Mouse (Mus musculus) hindbrain, embryonic 12.5 days (tissue): Measurements from ENCODE around the gene Ccdc172. TPM values are rescaled to one million over a fixed set of nuclear protein-coding genes. Genes with fewer than 3 reads are reported as not detected.

ENCODE experiments used
- ATAC-seq: fragments of 200-750 bp; cut with Nextera tagmentation; 2 replicates; pipeline ENCODE4 v1.8.0; 2017; ENCODE audit warnings: moderate TSS enrichment; ENCODE audit not compliant: low FRiP score
- H3K27ac ChIP-seq: fragments of 300-500 bp; sonication (generic); 2 replicates; pipeline ENCODE4 v1.5.1; 2016; ENCODE audit warnings: mild to moderate bottlenecking
- H3K27me3 ChIP-seq: fragments of 300-500 bp; sonication (generic); 2 replicates; pipeline ENCODE4 v1.6.1; 2016; ENCODE audit warnings: mild to moderate bottlenecking
- H3K36me3 ChIP-seq: fragments of 300-500 bp; sonication (generic); 2 replicates; pipeline ENCODE4 v1.6.1; 2016; ENCODE audit warnings: mild to moderate bottlenecking
- H3K4me1 ChIP-seq: fragments of 300-500 bp; sonication (generic); 2 replicates; pipeline ENCODE4 v1.6.1; 2016
- H3K4me2 ChIP-seq: fragments of 300-500 bp; sonication (generic); replicated peaks from 2 replicates; pipeline ENCODE4 v1.6.1; 2016; ENCODE audit warnings: mild to moderate bottlenecking
- H3K4me3 ChIP-seq: fragments of 300-500 bp; sonication (generic); 2 replicates; pipeline ENCODE4 v1.5.1; 2016; ENCODE audit warnings: mild to moderate bottlenecking
- H3K9ac ChIP-seq: fragments of 300-500 bp; sonication (generic); 2 replicates; pipeline ENCODE4 v1.6.1; 2016; ENCODE audit warnings: mild to moderate bottlenecking, moderate library complexity
- H3K9me3 ChIP-seq: fragments of 300-500 bp; sonication (generic); replicated peaks from 2 replicates; pipeline ENCODE4 v1.6.1; 2016; ENCODE audit warnings: mild to moderate bottlenecking
- WGBS: fragments of 180-500 bp; shearing (Covaris S2); methylation state at CpG from one replicate; pipeline ENCODE4 v1.1.7; 2016; 5-methylcytosine and 5-hydroxymethylcytosine counted together
- polyA plus RNA-seq: library from polyadenylated mRNA; unstranded; fragments of >200 nt; fragmentation: Nextera tagmentation; extraction: Ambion mirVana; gene quantifications from 2 replicates; pipeline ENCODE4 v1.2.1, GENCODE M21; 2016

Gene Ccdc172
- polyA plus RNA-seq, 1 experiment from 2014 or later, result not detected

DNA sequence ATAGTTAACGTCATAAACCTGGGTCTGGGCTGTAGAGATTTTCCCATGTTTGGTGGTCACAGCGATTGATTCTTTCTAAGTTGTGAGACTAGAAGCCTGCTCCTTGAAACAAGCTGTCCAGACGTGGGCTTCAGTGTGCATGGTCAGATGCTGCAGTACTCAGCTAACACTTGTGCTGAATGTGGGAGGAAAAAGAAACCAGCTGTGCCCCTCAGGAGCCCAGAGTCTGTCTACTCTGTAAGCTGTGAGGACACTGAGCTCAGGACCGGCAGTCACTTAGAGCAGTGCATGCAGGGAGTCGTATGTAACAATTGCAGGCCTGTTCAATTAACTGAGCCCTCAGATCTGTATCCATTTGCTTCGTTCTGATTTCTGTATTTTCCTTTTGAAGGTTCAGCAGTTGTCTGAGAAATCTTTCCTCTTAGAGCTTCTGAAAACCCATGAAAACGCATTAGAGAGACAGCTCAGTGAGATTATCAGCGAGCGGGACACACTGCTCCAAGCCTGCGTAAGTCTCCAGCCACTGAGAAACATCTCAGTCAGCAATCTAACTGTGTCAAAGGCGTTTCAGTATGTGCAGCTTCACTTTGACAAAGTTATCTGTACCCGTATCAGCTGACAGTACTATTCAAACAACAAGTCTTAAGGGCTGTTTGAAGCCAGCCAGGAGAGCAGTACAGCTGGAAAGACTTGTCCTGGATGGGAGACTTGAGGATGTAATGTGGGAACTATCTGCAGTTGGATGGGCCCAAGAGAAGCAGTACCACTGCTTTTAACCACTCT is 13.9 kb downstream of the Ccdc172 start:
- H3K9me3 ChIP-seq, result no peaks in the 10 kb centered on the region
- no peak overlapping the region for H3K4me3 ChIP-seq
- no peak overlapping the region for H3K9ac ChIP-seq
- H3K4me2 ChIP-seq, result no peak overlapping the region
- no peak for ATAC-seq
- no peak overlapping the region; the same call in 1 of the 2 replicates for H3K27ac ChIP-seq
- H3K4me1 ChIP-seq, result 0 out of 2 replicates have a peak, but pooled peaks cover 5% of the 10 kb centered on the region
- no peaks in the 10 kb centered on the region for H3K36me3 ChIP-seq
- H3K27me3 ChIP-seq, result no peaks in the 10 kb centered on the region; the same call in 1 of the 2 replicates
- 67% methylated on average over 12 of the region's 12 CpGs for WGBS

DNA sequence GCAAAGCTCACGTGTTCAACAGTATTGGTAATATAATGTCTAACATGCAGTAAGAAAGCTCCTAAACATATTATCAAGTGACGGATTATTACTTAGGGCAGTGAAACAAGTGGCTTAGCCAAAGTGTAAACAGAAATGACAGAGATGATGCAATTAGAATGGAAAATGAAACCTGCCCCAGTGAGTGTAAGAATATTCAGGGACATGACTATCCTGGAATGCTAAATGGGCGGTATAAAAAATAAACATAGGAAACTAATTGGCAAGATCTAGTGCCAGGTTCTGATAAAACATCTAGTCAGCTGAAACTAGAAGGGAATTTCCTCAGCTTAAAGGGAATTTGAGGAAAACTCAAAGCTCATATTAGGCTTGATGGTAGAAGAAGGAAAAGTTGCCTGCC is 21.3 kb downstream of the Ccdc172 start:
- Histone ChIP-seq H3K27ac (no peak overlapping the region), H3K4me1 (no peaks in the 10 kb centered on the region), H3K27me3 (no peaks in the 10 kb centered on the region; the same call in 1 of the 2 replicates), H3K36me3 (no peaks in the 10 kb centered on the region), H3K9ac (no peak overlapping the region), H3K4me2 (no peak overlapping the region), H3K4me3 (no peak overlapping the region), H3K9me3 (no peaks in the 10 kb centered on the region)
- no peak for ATAC-seq
- 93% methylated on average over 3 of the region's 3 CpGs for WGBS

DNA sequence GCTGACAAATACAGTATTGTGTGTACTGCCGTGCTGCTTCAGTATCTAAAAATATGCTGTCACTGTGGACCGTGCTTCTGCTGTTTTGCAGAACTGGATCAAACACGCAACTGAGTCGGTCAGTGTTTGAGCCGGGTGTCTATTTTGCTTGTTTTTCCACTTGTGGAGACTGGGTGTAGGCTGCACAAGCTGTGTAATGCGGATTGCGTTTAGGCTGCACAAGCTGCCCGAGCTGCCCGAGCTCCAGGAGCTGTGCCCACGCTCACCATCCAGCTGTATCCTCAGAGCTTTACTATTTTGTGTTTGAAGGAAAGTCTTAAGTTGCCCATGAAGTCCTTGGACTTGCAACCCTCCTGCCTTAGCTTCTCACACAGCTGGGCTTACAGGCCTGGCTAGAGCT is 24.9 kb downstream of the Ccdc172 start:
- no peaks in the 10 kb centered on the region for H3K9me3 ChIP-seq
- H3K4me3 ChIP-seq, result no peak overlapping the region
- no peaks in the 10 kb centered on the region for H3K4me1 ChIP-seq
- no peak for ATAC-seq
- H3K36me3 ChIP-seq, result no peaks in the 10 kb centered on the region
- no peak overlapping the region for H3K9ac ChIP-seq
- H3K27me3 ChIP-seq, result no peaks in the 10 kb centered on the region
- no peak overlapping the region for H3K4me2 ChIP-seq
- no peak overlapping the region for H3K27ac ChIP-seq
- 85% methylated on average over 10 of the region's 10 CpGs for WGBS

DNA sequence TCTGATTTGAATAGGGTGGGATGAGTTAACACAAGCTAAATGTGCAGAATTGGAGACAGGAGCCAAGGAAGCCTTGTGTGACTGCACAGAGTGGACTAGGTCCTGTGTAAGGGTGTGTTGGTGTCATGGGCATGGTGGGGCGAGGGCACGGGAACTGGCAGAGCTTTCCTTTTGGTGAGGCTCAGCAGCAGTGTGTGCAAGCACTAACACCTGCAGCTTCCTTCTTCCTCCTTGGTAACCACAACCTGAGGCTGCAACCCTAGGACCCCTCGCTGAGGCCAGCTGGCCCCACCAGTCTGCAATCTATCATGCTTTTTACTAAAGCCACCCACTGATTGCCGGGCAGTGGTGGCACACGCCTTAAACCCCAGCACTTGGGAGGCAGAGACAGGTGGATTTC is 28.6 kb downstream of the Ccdc172 start:
- WGBS, result 91% methylated on average over 5 of the region's 5 CpGs
- ATAC-seq, result no peak
- no peaks in the 10 kb centered on the region for H3K9me3 ChIP-seq

DNA sequence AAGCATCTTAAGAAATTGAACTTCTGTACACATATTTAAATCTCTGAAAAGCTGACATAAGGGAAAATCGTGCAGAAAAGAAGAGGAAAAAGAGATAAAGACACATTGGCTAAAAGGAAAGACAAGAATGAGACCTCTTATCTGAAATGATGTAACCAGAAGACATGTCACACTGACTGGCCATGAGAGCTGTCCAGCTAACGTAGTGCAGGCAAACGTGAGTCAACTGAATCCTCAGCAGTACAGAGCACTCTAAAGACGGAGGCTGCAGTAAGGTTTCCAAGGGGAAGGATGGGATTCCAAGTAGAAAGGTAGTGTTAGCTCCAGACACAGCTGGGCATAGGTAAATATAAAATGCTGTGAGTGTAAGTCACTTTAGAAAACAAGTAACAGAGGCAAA is 36.6 kb downstream of the Ccdc172 start:
- no peaks in the 10 kb centered on the region for H3K27me3 ChIP-seq
- WGBS, result 65% methylated on average over 4 of the region's 4 CpGs
- H3K9me3 ChIP-seq, result no peaks in the 10 kb centered on the region
- 0 out of 2 replicates have a peak, but pooled peaks cover 4% of the 10 kb centered on the region for H3K4me1 ChIP-seq
- H3K4me2 ChIP-seq, result no peak overlapping the region
- H3K27ac ChIP-seq, result no peak overlapping the region
- H3K36me3 ChIP-seq, result no peaks in the 10 kb centered on the region
- H3K4me3 ChIP-seq, result no peak overlapping the region
- no peak overlapping the region for H3K9ac ChIP-seq
- ATAC-seq, result no peak

More for the DNA sequence above, 28.6 kb downstream of the Ccdc172 start:
- Histone ChIP-seq H3K27me3 (no peaks in the 10 kb centered on the region), H3K27ac (no peak overlapping the region), H3K36me3 (no peaks in the 10 kb centered on the region), H3K4me1 (no peaks in the 10 kb centered on the region), H3K4me2 (no peak overlapping the region), H3K4me3 (no peak overlapping the region), H3K9ac (no peak overlapping the region)

DNA sequence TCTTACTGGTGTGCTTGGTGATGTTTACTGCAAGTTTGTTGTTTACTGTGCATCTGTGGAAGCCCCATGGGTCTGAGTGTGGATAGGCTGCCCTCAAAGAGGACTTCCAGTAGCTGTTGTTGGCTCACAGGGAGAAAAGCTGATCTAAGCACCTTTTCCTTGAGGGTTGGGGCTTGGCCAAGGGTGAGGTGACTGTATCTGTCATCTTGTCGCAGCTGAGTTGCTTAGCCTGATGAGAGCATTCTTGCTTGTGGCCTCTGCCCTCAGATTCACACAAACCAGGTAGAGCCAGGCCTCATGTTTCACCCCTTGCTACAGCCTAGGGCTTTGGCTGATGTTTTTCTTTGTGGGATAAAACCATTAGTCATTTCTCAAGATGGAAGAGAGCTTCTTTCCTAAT is 38.7 kb downstream of the Ccdc172 start:
- H3K4me2 ChIP-seq, result no peak overlapping the region

DNA sequence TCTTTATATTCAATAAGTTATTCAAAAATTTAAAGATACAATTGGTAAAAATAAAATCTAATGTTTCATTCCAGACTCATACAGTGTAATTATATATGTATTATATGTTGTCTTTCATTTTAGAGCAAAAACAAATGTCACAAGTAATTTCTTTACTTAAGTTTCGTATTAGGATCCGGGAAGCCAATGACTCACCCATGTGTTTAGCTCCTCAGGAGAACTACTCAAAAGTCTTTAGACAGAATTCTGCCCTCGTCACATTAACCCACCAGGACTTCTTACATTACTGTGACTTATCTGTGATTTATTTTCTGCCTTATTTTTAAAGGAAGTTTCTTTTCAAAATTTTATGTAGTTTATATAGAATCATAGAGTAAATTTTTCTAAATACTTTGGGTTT is 39.1 kb downstream of the Ccdc172 start:
- 0 out of 2 replicates have a peak, but pooled peaks cover 2% of the 10 kb centered on the region for H3K4me1 ChIP-seq
- no peaks in the 10 kb centered on the region for H3K27me3 ChIP-seq
- H3K36me3 ChIP-seq, result no peaks in the 10 kb centered on the region
- H3K9ac ChIP-seq, result no peak overlapping the region
- H3K27ac ChIP-seq, result no peak overlapping the region
- H3K9me3 ChIP-seq, result no peaks in the 10 kb centered on the region
- no peak overlapping the region for H3K4me3 ChIP-seq
- no peak overlapping the region for H3K4me2 ChIP-seq
- ATAC-seq, result no peak
- 77% methylated on average over 3 of the region's 3 CpGs for WGBS

More for the DNA sequence above, 38.7 kb downstream of the Ccdc172 start:
- no peak overlapping the region for H3K27ac ChIP-seq
- ATAC-seq, result no peak
- 50% methylated on average over 1 of the region's 1 CpGs for WGBS
- H3K4me3 ChIP-seq, result no peak overlapping the region
- H3K9me3 ChIP-seq, result no peaks in the 10 kb centered on the region
- H3K36me3 ChIP-seq, result no peaks in the 10 kb centered on the region
- 0 out of 2 replicates have a peak, but pooled peaks cover 4% of the 10 kb centered on the region for H3K4me1 ChIP-seq
- H3K27me3 ChIP-seq, result no peaks in the 10 kb centered on the region
- no peak overlapping the region for H3K9ac ChIP-seq

DNA sequence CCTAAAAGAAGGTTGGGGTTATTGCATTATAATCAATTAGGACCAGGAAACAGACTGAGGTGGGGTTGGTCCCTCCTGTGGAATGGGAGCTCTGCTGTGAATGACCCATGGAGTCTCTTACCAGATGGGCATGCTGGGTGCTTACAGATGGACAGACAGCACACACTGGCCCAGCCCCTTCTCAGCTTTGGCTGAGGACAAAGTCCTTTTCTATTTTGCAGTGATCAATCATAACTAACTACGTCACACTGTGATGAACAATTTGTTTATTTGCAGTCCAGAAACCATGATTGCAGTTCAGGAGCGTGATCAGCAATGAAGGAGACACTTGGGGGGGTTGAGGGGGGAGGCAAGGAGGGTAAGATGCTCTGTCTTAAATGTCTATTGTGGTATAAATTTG is 43.2 kb downstream of the Ccdc172 start:
- 61% methylated on average over 2 of the region's 2 CpGs for WGBS
- no peaks in the 10 kb centered on the region for H3K4me1 ChIP-seq
- H3K9me3 ChIP-seq, result no peaks in the 10 kb centered on the region
- H3K4me3 ChIP-seq, result no peak overlapping the region
- ATAC-seq, result no peak
- H3K4me2 ChIP-seq, result no peak overlapping the region
- H3K9ac ChIP-seq, result no peak overlapping the region
- no peak overlapping the region for H3K27ac ChIP-seq
- H3K27me3 ChIP-seq, result no peaks in the 10 kb centered on the region
- H3K36me3 ChIP-seq, result no peaks in the 10 kb centered on the region

DNA sequence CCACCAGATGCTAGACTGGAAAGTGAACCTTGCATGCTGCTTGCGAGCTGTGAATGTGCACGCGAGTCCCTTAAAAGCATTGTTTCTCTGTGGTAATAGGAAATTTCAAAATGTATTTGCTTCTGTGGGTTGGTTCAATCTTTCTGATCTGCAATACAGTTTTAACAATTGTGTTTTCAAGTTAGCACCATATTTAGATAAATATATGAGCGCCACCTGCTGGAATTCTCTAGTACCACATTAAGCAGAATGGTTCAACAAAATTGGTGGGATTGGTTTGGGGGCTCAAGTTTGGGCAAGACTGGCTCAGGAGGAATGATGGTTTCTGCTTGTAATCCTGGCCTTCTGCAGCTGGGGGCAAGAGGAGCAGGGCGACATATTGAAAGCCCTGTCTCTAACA is 46.6 kb downstream of the Ccdc172 start:
- H3K27ac ChIP-seq, result no peak overlapping the region
- ATAC-seq, result no peak
- WGBS, result 48% methylated on average over 5 of the region's 5 CpGs

DNA sequence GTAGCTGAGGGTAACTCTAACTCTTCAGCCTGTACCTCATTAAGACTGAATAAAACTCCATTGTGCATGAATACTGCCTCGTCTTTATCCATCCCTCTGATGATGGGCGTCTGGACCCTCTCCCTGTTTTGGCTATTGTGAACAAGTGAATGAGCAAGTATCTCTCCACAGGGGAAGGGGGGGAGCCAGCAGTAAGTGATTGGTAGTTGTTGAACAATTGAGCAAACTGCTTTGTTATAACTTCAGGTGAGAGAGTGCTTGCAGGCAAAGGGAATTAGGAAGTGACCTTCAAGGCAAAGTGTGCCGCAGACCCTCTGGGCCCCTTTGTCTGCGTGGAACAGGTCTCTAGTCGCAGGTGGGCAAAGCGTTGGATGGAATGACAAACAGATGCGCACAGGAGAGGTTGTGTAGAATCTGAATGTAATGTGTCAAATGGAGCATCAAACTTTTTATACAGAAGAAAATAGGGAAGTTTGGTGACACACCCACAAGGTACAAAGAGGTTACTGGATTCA is 50.6 kb downstream of the Ccdc172 start:
- no peak overlapping the region for H3K4me2 ChIP-seq
- H3K27ac ChIP-seq, result no peak overlapping the region
- WGBS, result 89% methylated on average over 7 of the region's 7 CpGs
- H3K4me1 ChIP-seq, result no peaks in the 10 kb centered on the region
- no peak for ATAC-seq
- no peaks in the 10 kb centered on the region for H3K36me3 ChIP-seq
- no peak overlapping the region for H3K4me3 ChIP-seq
- no peaks in the 10 kb centered on the region for H3K27me3 ChIP-seq
- no peaks in the 10 kb centered on the region for H3K9me3 ChIP-seq
- H3K9ac ChIP-seq, result no peak overlapping the region

More for the DNA sequence above, 46.6 kb downstream of the Ccdc172 start:
- H3K4me1 ChIP-seq, result no peaks in the 10 kb centered on the region
- H3K4me2 ChIP-seq, result no peak overlapping the region
- no peaks in the 10 kb centered on the region for H3K36me3 ChIP-seq
- no peaks in the 10 kb centered on the region for H3K9me3 ChIP-seq
- no peaks in the 10 kb centered on the region for H3K27me3 ChIP-seq
- H3K4me3 ChIP-seq, result no peak overlapping the region
- no peak overlapping the region for H3K9ac ChIP-seq

DNA sequence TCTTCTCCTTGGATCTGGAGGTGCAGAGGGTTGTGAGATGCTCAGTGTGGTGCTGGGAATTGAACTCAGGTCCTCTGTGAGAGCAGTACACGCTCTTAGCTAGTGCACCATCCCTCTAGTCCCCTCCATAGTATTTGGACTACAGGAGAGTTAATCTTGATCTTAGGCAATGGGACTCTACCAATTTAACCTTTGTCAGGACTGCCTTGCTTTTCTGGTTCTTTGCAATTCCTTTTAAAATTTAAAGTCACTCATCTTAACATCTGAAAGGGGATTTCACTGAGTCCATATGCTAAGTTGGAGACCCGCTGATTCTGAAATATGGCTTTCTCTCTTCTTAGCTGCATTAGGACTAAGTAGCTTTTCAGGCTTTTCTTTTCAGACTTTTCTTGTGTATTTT is 59.8 kb downstream of the Ccdc172 start:
- ATAC-seq, result no peak
- Histone ChIP-seq H3K9me3 (no peaks in the 10 kb centered on the region), H3K27me3 (no peaks in the 10 kb centered on the region), H3K4me3 (no peak overlapping the region), H3K9ac (no peak overlapping the region), H3K27ac (no peak overlapping the region), H3K36me3 (no peaks in the 10 kb centered on the region), H3K4me2 (no peak overlapping the region), H3K4me1 (0 out of 2 replicates have a peak, but pooled peaks cover 4% of the 10 kb centered on the region)
- 79% methylated on average over 2 of the region's 2 CpGs for WGBS

DNA sequence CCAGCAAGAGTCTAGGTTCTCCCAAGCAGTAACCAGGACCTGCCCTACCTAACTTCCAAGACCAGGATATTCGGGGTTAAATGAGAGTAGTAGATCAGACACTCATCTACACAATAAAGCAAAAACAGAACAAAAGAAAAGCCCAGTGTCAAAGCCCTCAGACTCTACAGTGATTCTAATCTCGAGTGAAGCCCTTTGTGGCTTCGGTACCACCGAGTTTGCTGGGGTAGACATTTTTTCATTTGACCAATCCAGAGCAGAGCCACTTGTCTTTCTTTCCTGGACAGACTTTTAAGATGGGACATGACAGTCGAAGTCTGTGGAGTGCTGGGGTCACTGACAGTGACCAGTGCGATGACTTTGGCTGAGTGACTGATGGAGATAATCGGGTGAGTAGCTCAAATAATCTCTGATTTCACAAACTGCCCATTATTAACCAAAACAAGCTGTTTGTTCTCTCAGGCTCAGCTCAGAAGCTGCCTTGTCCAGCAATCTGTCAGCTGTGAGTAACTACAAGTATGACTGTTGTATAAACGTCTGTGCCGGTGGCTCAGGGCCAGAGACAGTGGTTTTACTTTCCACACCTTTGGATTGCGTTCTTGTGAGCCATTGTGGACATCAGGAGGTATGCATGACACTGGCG is 60.8 kb downstream of the Ccdc172 start:
- H3K9ac ChIP-seq, result no peak overlapping the region
- no peak overlapping the region for H3K27ac ChIP-seq
- H3K4me1 ChIP-seq, result 0 out of 2 replicates have a peak, but pooled peaks cover 4% of the 10 kb centered on the region
- no peak overlapping the region for H3K4me2 ChIP-seq
- H3K36me3 ChIP-seq, result no peaks in the 10 kb centered on the region
- 44% methylated on average over 11 of the region's 11 CpGs for whole genome bisulfite sequencing
- no peaks in the 10 kb centered on the region for H3K27me3 ChIP-seq
- no peak for ATAC-seq
- no peaks in the 10 kb centered on the region for H3K9me3 ChIP-seq
- no peak overlapping the region for H3K4me3 ChIP-seq
